Mouse (Mus musculus): ENCODE data around the gene Atf7. TPM values are rescaled to one million over a fixed set of nuclear protein-coding genes. Genes with fewer than 3 reads are reported as not detected.

Gene Atf7
- polyA plus RNA-seq, 1 experiment, result 31.0 TPM

GRCm38 (mm10) chr15:102592674-102593073 lies 32.6 kb downstream of the Atf7 start:
- TF ChIP-seq MYOD1 (IDR thresholded peaks at IDR 0.05; ENCODE audit: control insufficient read depth, insufficient read length, low read depth) (no peak), USF1 (IDR thresholded peaks at IDR 0.05; ENCODE audit: low read depth) (peak; percentile 12)
- H3K79me3 ChIP-seq (ENCODE audit: low read depth), result peaks cover 2% of the 10 kb centered on the region
- no peak overlapping the region for H3K4me3 ChIP-seq (ENCODE audit: insufficient read depth, poor library complexity, severe bottlenecking)
- no peaks in the 10 kb centered on the region for H3K27me3 ChIP-seq (ENCODE audit: control insufficient read depth, insufficient read depth, insufficient read length)
- peaks cover 31% of the 10 kb centered on the region for H3K79me2 ChIP-seq (ENCODE audit: control insufficient read depth, insufficient read depth)
- no peak overlapping the region for H3ac ChIP-seq (ENCODE audit: control insufficient read depth, insufficient read length, low read depth)
- H3K36me3 ChIP-seq (ENCODE audit: control insufficient read depth, insufficient read depth), result peaks cover 38% of the 10 kb centered on the region

DNA sequence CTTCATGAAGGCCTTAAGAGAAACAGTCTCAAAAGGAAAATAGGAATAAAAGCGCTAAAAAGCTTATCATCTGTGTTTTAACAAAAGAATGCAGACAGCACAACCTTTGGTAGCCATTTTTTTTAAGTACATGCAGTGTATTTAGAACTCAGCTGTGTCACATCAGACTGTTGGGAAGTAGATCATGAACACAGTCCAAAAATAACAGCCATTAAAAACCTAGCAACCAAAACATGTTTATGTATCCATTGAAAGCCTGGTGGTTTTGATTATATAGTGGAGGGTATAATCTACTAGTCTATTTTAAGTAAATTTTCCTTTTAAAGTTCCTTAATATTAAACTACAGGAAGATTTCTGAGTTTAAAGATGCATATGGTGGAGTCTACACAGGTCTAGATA lies 34.7 kb downstream of the Atf7 start:
- no peak overlapping the region for H3ac ChIP-seq (ENCODE audit: control insufficient read depth, insufficient read length, low read depth)
- no peak for TF ChIP-seq CTCF (IDR thresholded peaks at IDR 0.05; ENCODE audit: control insufficient read depth, insufficient read depth, insufficient read length)
- TF ChIP-seq MYOG (IDR thresholded peaks at IDR 0.05; ENCODE audit: control insufficient read depth, extremely low read depth, insufficient read length), result no peak
- no peak for TF ChIP-seq CEBPB (IDR thresholded peaks at IDR 0.05; ENCODE audit: low read depth)
- no peak for TF ChIP-seq MAX (IDR thresholded peaks at IDR 0.05)
- TF ChIP-seq MYOD1 (IDR thresholded peaks at IDR 0.05; ENCODE audit: control insufficient read depth, insufficient read length, low read depth), result no peak
- no peak for TF ChIP-seq USF1 (IDR thresholded peaks at IDR 0.05; ENCODE audit: low read depth)
- TF ChIP-seq FOSL1 (IDR thresholded peaks at IDR 0.05; ENCODE audit: insufficient read depth, low read length, poor library complexity, severe bottlenecking), result no peak
- H3K79me3 ChIP-seq (ENCODE audit: low read depth), result peaks cover 5% of the 10 kb centered on the region
- peaks cover 32% of the 10 kb centered on the region for H3K79me2 ChIP-seq (ENCODE audit: control insufficient read depth, insufficient read depth)
- no peaks in the 10 kb centered on the region for H3K27me3 ChIP-seq (ENCODE audit: control insufficient read depth, insufficient read depth, insufficient read length)
- no peak overlapping the region for H3K4me3 ChIP-seq (ENCODE audit: insufficient read depth, poor library complexity, severe bottlenecking)
- peaks cover 38% of the 10 kb centered on the region for H3K36me3 ChIP-seq (ENCODE audit: control insufficient read depth, insufficient read depth)

DNA sequence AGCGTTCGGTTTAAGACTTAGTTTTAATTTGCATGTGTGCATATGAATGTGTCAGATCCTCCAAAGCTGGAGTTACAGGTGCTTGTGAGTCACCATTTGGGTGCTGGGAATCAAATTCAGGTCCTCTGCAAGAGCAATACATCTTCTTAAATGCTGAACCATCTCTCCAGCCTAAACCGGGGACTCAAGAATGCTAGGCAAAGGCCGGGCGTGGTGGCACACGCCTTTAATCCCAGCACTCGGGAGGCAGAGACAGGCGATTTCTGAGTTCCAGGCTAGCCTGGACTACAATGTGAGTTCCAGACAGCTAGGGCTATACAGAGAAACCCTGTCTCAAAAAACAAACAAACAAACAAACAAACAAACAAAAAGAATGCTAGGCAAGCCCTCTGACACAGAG lies 35.4 kb downstream of the Atf7 start:
- H3K79me2 ChIP-seq (ENCODE audit: control insufficient read depth, insufficient read depth), result peaks cover 25% of the 10 kb centered on the region
- H3K36me3 ChIP-seq (ENCODE audit: control insufficient read depth, insufficient read depth), result peaks cover 38% of the 10 kb centered on the region
- H3K79me3 ChIP-seq (ENCODE audit: low read depth), result peaks cover 5% of the 10 kb centered on the region
- no peak for TF ChIP-seq CEBPB (IDR thresholded peaks at IDR 0.05; ENCODE audit: low read depth)
- TF ChIP-seq MYOG (IDR thresholded peaks at IDR 0.05; ENCODE audit: control insufficient read depth, extremely low read depth, insufficient read length), result no peak
- no peak for TF ChIP-seq MYOD1 (IDR thresholded peaks at IDR 0.05; ENCODE audit: control insufficient read depth, insufficient read length, low read depth)
- no peak for TF ChIP-seq MAX (IDR thresholded peaks at IDR 0.05)
- no peak for TF ChIP-seq CTCF (IDR thresholded peaks at IDR 0.05; ENCODE audit: control insufficient read depth, insufficient read depth, insufficient read length)
- no peak for TF ChIP-seq USF1 (IDR thresholded peaks at IDR 0.05; ENCODE audit: low read depth)
- TF ChIP-seq FOSL1 (IDR thresholded peaks at IDR 0.05; ENCODE audit: insufficient read depth, low read length, poor library complexity, severe bottlenecking), result no peak
- no peak overlapping the region for H3ac ChIP-seq (ENCODE audit: control insufficient read depth, insufficient read length, low read depth)
- H3K27me3 ChIP-seq (ENCODE audit: control insufficient read depth, insufficient read depth, insufficient read length), result no peaks in the 10 kb centered on the region
- H3K4me3 ChIP-seq (ENCODE audit: insufficient read depth, poor library complexity, severe bottlenecking), result no peak overlapping the region

GRCm38 (mm10) chr15:102585501-102585900 lies 39.8 kb downstream of the Atf7 start:
- Histone ChIP-seq H3K36me3 (ENCODE audit: control insufficient read depth, insufficient read depth) (peaks cover 10% of the 10 kb centered on the region), H3K79me3 (ENCODE audit: low read depth) (peaks cover 3% of the 10 kb centered on the region), H3K79me2 (ENCODE audit: control insufficient read depth, insufficient read depth) (peaks cover 36% of the 10 kb centered on the region), H3K27me3 (ENCODE audit: control insufficient read depth, insufficient read depth, insufficient read length) (no peaks in the 10 kb centered on the region), H3ac (ENCODE audit: control insufficient read depth, insufficient read length, low read depth) (no peak overlapping the region), H3K4me3 (ENCODE audit: insufficient read depth, poor library complexity, severe bottlenecking) (no peak overlapping the region)
- TF ChIP-seq USF1 (IDR thresholded peaks at IDR 0.05; ENCODE audit: low read depth) (no peak), MYOG (IDR thresholded peaks at IDR 0.05; ENCODE audit: control insufficient read depth, extremely low read depth, insufficient read length) (no peak), MAX (IDR thresholded peaks at IDR 0.05) (no peak), FOSL1 (IDR thresholded peaks at IDR 0.05; ENCODE audit: insufficient read depth, low read length, poor library complexity, severe bottlenecking) (no peak), CEBPB (IDR thresholded peaks at IDR 0.05; ENCODE audit: low read depth) (no peak), CTCF (IDR thresholded peaks at IDR 0.05; ENCODE audit: control insufficient read depth, insufficient read depth, insufficient read length) (no peak), MYOD1 (IDR thresholded peaks at IDR 0.05; ENCODE audit: control insufficient read depth, insufficient read length, low read depth) (no peak)

- Histone ChIP-seq H3K27me3 (ENCODE audit: control insufficient read depth, insufficient read depth, insufficient read length) (no peaks in the 10 kb centered on the region), H3K79me3 (ENCODE audit: low read depth) (peaks cover 3% of the 10 kb centered on the region), H3ac (ENCODE audit: control insufficient read depth, insufficient read length, low read depth) (no peak overlapping the region), H3K4me3 (ENCODE audit: insufficient read depth, poor library complexity, severe bottlenecking) (no peak overlapping the region), H3K79me2 (ENCODE audit: control insufficient read depth, insufficient read depth) (peaks cover 41% of the 10 kb centered on the region), H3K36me3 (ENCODE audit: control insufficient read depth, insufficient read depth) (peaks cover 5% of the 10 kb centered on the region)
- TF ChIP-seq USF1 (IDR thresholded peaks at IDR 0.05; ENCODE audit: low read depth) (no peak), CEBPB (IDR thresholded peaks at IDR 0.05; ENCODE audit: low read depth) (no peak), MYOD1 (IDR thresholded peaks at IDR 0.05; ENCODE audit: control insufficient read depth, insufficient read length, low read depth) (no peak), FOSL1 (IDR thresholded peaks at IDR 0.05; ENCODE audit: insufficient read depth, low read length, poor library complexity, severe bottlenecking) (no peak), MYOG (IDR thresholded peaks at IDR 0.05; ENCODE audit: control insufficient read depth, extremely low read depth, insufficient read length) (no peak), CTCF (IDR thresholded peaks at IDR 0.05; ENCODE audit: control insufficient read depth, insufficient read depth, insufficient read length) (no peak), MAX (IDR thresholded peaks at IDR 0.05) (no peak)
Observed at GRCm38 (mm10) chr15:102583708-102584383, 41.4 kb downstream of the Atf7 start.

DNA sequence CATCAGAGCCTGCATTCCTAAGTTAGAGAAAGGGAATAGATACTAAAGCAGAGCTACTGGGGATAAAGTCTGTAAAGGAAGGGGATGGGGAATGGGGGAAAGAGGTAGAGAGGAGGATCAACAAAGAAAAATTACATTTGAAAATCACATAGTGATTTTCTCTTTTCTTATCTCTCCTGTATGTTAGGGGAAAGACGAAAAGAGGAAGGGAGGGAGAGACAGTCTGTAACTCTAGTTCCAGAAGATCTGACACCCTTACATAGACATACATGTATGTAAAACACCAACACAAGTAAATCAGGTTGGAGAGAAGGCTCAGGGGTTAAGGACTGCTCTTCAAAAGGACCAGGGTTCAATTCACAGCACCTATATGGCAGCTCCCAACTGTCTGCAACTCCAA lies 44.1 kb downstream of the Atf7 start:
- H3K27me3 ChIP-seq (ENCODE audit: control insufficient read depth, insufficient read depth, insufficient read length), result no peaks in the 10 kb centered on the region
- no peak overlapping the region for H3K4me3 ChIP-seq (ENCODE audit: insufficient read depth, poor library complexity, severe bottlenecking)
- H3ac ChIP-seq (ENCODE audit: control insufficient read depth, insufficient read length, low read depth), result no peak overlapping the region
- peaks cover 25% of the 10 kb centered on the region for H3K36me3 ChIP-seq (ENCODE audit: control insufficient read depth, insufficient read depth)
- peaks cover 37% of the 10 kb centered on the region for H3K79me2 ChIP-seq (ENCODE audit: control insufficient read depth, insufficient read depth)
- peaks cover 6% of the 10 kb centered on the region for H3K79me3 ChIP-seq (ENCODE audit: low read depth)
- no peak for TF ChIP-seq MYOD1 (IDR thresholded peaks at IDR 0.05; ENCODE audit: control insufficient read depth, insufficient read length, low read depth)
- no peak for TF ChIP-seq CTCF (IDR thresholded peaks at IDR 0.05; ENCODE audit: control insufficient read depth, insufficient read depth, insufficient read length)

Measured in C2C12 (cell line).